Mouse (Mus musculus) lung, embryonic 14.5 days (tissue): ENCODE measurements around the gene Skap1. TPM values are rescaled to one million over a fixed set of nuclear protein-coding genes. Genes with fewer than 3 reads are reported as not detected.

Experiments used
- ATAC-seq: fragments of 200-750 bp; cut with Nextera tagmentation; 2 replicates; pipeline ENCODE4 v1.8.0; 2017; ENCODE audit warnings: mild to moderate bottlenecking, moderate TSS enrichment, moderate library complexity; ENCODE audit not compliant: insufficient read depth
- DNase-seq: peaks from one replicate; pipeline ENCODE4 v3.0.0-alpha.2; 2015
- H3K27ac ChIP-seq: fragments of 300-500 bp; sonication (generic); 2 replicates; pipeline ENCODE4 v1.5.1; 2014; ENCODE audit warnings: low read depth, mild to moderate bottlenecking, moderate library complexity
- H3K27me3 ChIP-seq: fragments of 300-500 bp; sonication (generic); 2 replicates; pipeline ENCODE4 v1.6.1; 2014; ENCODE audit warnings: low read length, control low read depth; ENCODE audit not compliant: insufficient read depth
- H3K36me3 ChIP-seq: fragments of 300-500 bp; sonication (generic); 2 replicates; pipeline ENCODE4 v1.6.1; 2014; ENCODE audit warnings: control low read depth; ENCODE audit not compliant: insufficient read depth
- H3K4me1 ChIP-seq: fragments of 300-500 bp; sonication (generic); 2 replicates; pipeline ENCODE4 v1.6.1; 2014; ENCODE audit warnings: antibody characterized with exemption, control low read depth; ENCODE audit not compliant: insufficient read depth
- H3K4me2 ChIP-seq: fragments of 300-500 bp; sonication (generic); 2 replicates; pipeline ENCODE4 v1.6.1; 2014; ENCODE audit warnings: mild to moderate bottlenecking
- H3K4me3 ChIP-seq: fragments of 300-500 bp; sonication (generic); 2 replicates; pipeline ENCODE4 v1.5.1; 2014; ENCODE audit warnings: low read depth, low read length
- H3K9ac ChIP-seq: fragments of 300-500 bp; sonication (generic); 2 replicates; pipeline ENCODE4 v1.6.1; 2014
- H3K9me3 ChIP-seq: fragments of 300-500 bp; sonication (generic); 2 replicates; pipeline ENCODE4 v1.6.1; 2016; ENCODE audit warnings: low read depth, low read length, control low read depth
- CTCF ChIP-seq: IDR thresholded peaks from 2 replicates; pipeline ENCODE4 v1.5.1; 2016; ENCODE audit warnings: antibody characterized with exemption, low read depth
- WGBS: fragments of 180-500 bp; shearing (Covaris S2); extraction: QIAGEN DNeasy Blood & Tissue Kit; methylation state at CpG from one replicate; pipeline ENCODE4 v1.1.7; 2014; 5-methylcytosine and 5-hydroxymethylcytosine counted together
- polyA plus RNA-seq: library from polyadenylated mRNA; unstranded; fragments of >200 nt; fragmentation: Nextera tagmentation; extraction: Ambion mirVana; gene quantifications from 2 replicates; pipeline ENCODE4 v1.2.1, GENCODE M21; 2014

Skap1 gene
- polyA plus RNA-seq, 1 experiment from 2014 or later = 1.1 TPM

DNA sequence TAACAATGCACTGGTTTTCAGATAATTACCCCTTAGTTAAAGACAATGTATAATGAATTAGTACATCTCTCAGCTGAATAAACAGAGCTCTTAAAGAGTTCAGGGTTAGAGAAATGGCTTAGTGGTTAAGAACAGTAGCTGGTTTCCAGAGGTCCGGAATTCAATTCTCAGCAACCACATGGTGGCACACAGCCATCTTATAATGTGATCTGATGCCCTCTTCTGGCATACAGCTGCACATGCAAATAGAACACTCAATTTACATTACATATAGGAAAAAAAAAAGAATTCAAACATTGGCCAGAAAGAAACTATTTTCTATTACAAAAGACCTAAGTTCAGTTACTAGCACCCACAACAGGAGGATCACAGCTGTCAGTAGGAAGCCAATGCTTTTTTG is 332.2 kb downstream of the Skap1 start:
- H3K4me2 ChIP-seq = no peak overlapping the region
- H3K4me3 ChIP-seq = no peak overlapping the region
- WGBS = 66% methylated on average over 1 of the region's 1 CpGs
- peak; percentile 44 for TF ChIP-seq CTCF
- no peak overlapping the region for H3K27ac ChIP-seq
- H3K9ac ChIP-seq = no peak overlapping the region
- ATAC-seq = no peak
- H3K4me1 ChIP-seq = no peaks in the 10 kb centered on the region
- H3K9me3 ChIP-seq = no peaks in the 10 kb centered on the region
- H3K27me3 ChIP-seq = no peaks in the 10 kb centered on the region
- H3K36me3 ChIP-seq = peaks cover 46% of the 10 kb centered on the region
- DNase-seq = peak; percentile 68

DNA sequence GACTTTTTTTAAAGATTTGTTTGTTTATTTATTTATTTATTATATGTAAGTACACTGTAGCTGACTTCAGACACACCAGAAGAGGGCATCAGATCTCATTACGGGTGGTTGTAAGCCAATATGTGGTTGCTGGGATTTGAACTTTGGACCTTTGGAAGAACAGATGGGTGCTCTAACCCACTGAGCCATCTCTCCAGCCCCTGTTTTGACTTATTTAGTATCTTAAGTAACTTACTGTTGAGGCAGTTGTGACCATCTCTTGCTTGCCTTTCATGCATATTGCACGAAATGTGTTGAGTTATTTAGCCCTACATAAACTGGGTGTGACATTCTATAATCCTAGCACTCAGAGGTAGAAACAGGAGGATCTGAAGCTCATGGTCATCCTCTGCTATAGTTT is 335.1 kb downstream of the Skap1 start:
- no peaks in the 10 kb centered on the region for H3K4me1 ChIP-seq
- 89% methylated on average over 2 of the region's 2 CpGs for WGBS
- no peak overlapping the region for H3K4me3 ChIP-seq
- no peak for TF ChIP-seq CTCF
- H3K9me3 ChIP-seq = no peaks in the 10 kb centered on the region
- no peak for ATAC-seq
- peaks cover 75% of the 10 kb centered on the region for H3K36me3 ChIP-seq
- H3K9ac ChIP-seq = no peak overlapping the region
- no peak for DNase-seq
- no peak overlapping the region for H3K4me2 ChIP-seq
- no peak overlapping the region for H3K27ac ChIP-seq
- no peaks in the 10 kb centered on the region for H3K27me3 ChIP-seq

DNA sequence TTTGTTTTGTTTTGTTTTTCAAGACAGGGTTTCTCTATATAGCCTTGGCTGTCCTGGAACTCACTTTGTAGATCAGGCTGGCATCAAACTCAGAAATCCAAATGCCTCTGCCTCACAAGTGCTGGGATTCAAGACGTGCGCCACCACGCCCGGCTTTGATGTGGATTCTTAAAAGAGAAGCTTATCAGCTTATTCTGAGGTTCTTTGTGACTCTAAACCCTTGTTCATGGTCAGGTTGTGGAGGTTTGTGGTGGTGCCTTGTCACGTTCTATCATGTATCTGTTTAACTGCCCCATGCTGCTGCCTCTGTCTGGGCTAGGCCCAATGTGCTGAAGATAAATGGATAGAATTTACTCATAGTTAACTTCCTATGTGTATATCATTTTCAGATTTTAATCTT is 341.2 kb downstream of the Skap1 start:
- Histone ChIP-seq H3K27me3 (no peaks in the 10 kb centered on the region), H3K4me1 (no peaks in the 10 kb centered on the region), H3K9me3 (no peaks in the 10 kb centered on the region), H3K4me2 (no peak overlapping the region), H3K9ac (no peak overlapping the region), H3K4me3 (no peak overlapping the region), H3K36me3 (peaks cover 96% of the 10 kb centered on the region), H3K27ac (no peak overlapping the region)
- 90% methylated on average over 5 of the region's 5 CpGs for WGBS
- TF ChIP-seq CTCF = no peak
- DNase-seq (no peak), ATAC-seq (no peak)

DNA sequence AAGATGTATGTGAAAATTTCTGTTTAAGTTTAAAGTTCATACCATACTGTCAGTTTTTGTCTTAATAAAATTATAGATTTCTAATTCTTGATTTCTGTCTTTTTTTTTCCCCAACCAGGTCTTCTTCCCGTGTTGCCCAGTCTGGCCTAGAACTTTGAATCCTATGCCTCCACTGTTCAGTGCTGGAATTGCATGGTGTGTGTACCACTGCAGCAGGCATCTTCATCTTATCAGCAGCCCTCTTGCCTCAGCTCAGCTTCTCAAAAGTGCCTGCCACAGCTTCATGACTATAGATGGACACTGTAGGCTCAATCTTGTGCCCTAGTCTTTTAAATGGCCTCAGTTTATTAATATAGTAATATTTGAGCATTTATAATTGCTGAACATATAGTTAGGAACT is 343.7 kb downstream of the Skap1 start:
- peak; percentile 37 for DNase-seq
- no peak overlapping the region for H3K4me3 ChIP-seq
- no peak overlapping the region for H3K27ac ChIP-seq
- ATAC-seq = no peak
- no peak overlapping the region for H3K4me2 ChIP-seq
- H3K27me3 ChIP-seq = no peaks in the 10 kb centered on the region
- 45% methylated on average over 1 of the region's 1 CpGs for WGBS
- no peaks in the 10 kb centered on the region for H3K4me1 ChIP-seq
- no peaks in the 10 kb centered on the region for H3K9me3 ChIP-seq
- peaks cover 90% of the 10 kb centered on the region for H3K36me3 ChIP-seq
- peak; percentile 38 for TF ChIP-seq CTCF
- H3K9ac ChIP-seq = no peak overlapping the region

Other genes starting within 250 kb of the Skap1 start
- gene Hoxb9, start 193.1 kb upstream of the Skap1 start, polyA plus RNA-seq = 0.08 and 0.22 TPM in 2 replicates
- gene Hoxb8, start 182.7 kb upstream of the Skap1 start, polyA plus RNA-seq = 0.99 and 1.4 TPM in 2 replicates
- gene Hoxb7, start 178.0 kb upstream of the Skap1 start, polyA plus RNA-seq = 2.1 and 3.5 TPM in 2 replicates
- gene Hoxb6, start 172.1 kb upstream of the Skap1 start, polyA plus RNA-seq = 19.7 and 24.4 TPM in 2 replicates
- gene Hoxb5, start 161.3 kb upstream of the Skap1 start, polyA plus RNA-seq = 65.9 and 76.1 TPM in 2 replicates
- 3.8 and 3.9 TPM in 2 replicates for gene Hoxb4, start 146.3 kb upstream of the Skap1 start, polyA plus RNA-seq
- 3.9 and 6.3 TPM in 2 replicates for gene Hoxb3, start 141.3 kb upstream of the Skap1 start, polyA plus RNA-seq
- 48.9 and 51.6 TPM in 2 replicates for gene Hoxb2, start 114.1 kb upstream of the Skap1 start, polyA plus RNA-seq
- gene Hoxb1, start 98.8 kb upstream of the Skap1 start, polyA plus RNA-seq = 0.08 TPM in 1 of 2 replicates, not detected in the other